Mouse (Mus musculus) spleen, adult 12 weeks (tissue): Measurements from ENCODE around the gene Fam187a.

ENCODE experiments used
- DNase-seq: peaks from one replicate; pipeline ENCODE4 v3.0.0; 2022; ENCODE audit warnings: low spot score

The Fam187a gene

DNA sequence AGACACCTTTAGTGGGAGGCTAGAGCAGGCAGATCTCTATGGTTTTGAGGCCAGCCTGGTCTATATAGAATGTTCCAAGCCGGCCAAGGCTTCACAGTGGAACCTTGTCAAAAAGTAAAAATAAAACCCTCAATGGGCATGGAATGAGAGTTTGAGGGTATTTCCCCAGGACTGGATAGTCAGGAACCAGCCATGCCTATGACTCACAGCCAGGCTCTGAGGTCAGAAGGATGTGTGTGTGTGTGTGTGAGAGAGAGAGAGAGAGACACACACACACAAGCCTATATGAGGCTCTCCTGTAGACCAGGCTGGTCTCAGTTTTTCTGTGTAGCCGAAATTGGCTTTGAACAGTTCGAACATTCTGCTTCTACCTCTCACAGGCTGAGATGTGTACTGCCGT, 9.7 kb downstream of the Fam187a start:
- no peak for DNase-seq

DNA sequence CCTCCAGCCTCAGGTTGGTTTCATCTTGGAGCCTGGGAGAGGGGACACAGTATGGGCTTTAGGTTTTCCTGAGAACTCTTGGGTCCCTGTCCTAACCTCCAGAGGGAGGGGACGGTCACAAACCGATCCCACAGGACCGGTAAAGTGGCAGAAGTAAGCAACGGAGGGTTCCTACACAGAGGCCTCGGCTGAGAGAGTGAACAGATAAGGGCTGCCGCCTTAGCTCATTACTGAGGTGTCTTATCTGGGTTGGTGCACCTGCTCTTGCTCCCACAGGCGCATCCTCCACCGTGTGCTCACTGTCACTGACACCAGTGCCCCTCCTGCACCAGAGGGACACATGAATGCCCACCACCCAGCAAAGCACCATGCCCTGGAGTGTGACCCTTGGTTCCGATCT, 10.8 kb downstream of the Fam187a start:
- DNase-seq, result peak; percentile 63

DNA sequence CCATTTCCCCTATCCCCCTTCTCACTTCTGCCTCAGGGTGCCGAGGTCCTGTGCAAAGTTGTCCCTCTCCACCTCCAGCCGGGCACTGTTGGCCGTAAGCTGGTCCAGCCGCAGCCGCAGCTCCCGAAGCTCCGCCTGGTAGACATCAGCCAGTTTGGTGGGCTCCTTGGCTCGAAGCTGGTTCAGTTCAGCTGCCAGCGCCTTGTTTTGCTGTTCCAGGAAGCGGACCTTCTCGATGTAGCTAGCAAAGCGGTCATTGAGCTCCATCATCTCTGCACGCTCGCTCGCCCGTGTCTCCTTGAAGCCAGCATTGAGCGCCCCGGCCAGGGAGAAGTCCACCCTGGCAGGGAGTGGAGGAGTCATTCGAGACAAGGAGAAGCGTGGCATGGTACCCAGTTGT, 11.7 kb downstream of the Fam187a start:
- DNase-seq, result no peak

DNA sequence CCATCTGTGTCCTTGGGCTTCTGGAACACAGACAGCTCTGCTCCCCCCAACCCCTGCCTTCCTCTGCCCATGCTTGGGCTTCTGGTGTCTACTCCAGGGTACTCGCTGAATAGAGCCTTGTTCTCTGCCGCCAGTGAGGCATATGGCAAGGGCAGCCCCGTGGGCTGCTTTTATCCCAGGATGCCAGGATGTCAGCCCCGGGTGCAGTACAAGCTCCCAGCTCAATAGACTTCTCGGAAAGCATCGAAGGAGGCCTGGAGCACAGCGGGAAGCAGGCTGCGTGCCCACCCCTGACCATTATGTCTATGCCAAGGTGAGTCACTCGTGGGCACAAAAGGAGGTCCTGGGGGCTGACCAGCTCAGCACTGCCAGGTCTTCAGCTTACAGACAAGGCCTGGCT, 13.4 kb downstream of the Fam187a start:
- no peak for DNase-seq

DNA sequence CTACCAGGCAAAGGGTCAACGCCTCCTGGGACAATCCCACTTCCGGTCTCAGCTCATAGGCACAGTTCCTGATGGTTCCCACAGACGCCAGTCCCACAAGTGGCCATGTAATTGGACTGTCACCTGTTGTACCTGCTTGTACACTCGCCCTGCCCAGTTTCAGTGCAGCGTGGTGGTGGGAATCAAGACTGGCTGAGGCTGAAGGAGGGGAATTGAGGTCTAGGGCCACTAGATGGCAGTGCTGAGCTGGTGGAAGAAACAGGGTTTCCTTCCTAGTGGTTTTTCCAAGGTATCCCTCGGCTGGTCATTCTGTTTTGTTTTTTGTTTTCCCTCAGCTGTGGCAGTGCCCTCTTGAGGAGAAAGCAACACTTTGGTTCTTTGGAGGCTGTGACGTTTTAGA, 15.8 kb downstream of the Fam187a start, which contains the start of gene Gfap:
Gene Gfap, minus strand, starts transcription at position 150 of the 400 bp plus-strand sequence.
- DNase-seq, result peak; percentile 58

DNA sequence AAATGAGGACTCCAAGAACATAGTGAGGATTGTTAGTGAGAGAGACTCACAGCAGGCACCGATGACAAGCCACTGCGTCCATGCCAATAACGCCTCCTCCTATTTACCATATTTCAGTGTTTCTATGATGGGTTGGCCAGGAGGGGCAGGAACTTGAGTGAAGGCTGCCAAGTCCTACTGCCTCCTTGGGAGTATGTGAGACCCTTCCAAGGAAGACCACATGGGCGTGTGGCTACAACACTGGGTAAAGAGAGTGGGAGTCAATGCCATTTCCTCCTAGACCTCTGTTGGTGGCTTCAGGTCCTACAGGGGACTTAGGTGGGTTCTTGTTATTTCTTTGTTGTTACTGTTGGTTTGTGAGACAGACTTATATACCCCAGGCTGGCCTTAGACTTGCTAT, 16.2 kb downstream of the Fam187a start:
- DNase-seq, result no peak

DNA sequence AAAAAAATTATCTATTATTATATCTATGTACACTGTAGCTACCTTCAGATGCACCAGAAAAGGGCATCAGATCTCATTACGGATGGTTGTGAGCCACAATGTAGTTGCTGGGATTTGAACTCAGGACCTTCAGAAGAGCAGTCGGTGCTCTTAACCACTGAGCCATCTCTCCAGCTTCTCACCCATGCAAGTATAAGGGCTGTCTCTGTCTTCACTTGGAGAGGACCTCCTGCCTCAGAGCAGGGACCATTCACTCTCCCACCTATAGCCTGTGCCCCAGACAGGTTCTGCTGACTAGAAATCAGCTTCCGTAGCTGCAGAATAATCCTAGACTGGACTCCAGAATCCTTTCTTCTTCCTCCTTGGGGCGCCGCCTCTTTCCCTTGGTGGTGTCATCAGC, 17.1 kb downstream of the Fam187a start:
- no peak for DNase-seq

DNA sequence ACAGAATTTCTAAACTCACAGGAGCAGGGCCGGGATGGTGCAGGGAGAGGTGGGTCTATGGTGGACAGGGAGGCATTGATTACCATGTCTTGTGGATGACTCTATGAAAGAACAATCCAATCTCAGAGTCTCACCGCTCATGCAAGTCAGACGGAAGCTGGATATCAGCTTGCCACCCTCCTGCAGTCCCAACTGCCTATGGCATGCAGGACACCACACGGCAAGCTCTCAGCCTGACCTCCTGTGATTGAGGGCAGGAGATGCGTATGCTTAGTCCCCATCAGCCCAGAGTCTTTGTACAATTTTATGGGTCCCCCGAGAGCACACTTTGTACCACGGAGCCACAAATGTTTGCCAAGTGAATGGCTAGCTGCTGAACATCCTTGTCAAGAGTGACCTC, 18.7 kb downstream of the Fam187a start:
- no peak for DNase-seq

DNA sequence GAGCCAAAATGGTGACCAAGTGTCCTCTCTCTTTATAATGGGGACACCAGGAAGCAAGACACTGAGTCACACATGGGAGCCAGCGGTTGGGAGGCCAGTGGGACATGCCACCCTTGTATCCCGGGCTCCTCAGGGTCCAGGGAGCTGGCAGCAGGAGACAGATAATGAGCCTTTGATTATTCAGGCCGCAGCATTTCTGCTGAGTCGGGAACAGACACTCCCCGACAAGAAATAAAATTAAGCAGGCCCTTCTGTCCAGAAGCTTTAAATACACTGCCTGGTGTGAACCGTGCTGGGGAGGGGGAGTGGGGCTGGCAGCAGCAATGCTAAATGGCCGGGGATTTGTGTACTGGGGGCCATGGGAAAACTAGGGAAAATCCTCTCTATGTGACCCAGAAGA, 26.4 kb downstream of the Fam187a start:
- no peak for DNase-seq

DNA sequence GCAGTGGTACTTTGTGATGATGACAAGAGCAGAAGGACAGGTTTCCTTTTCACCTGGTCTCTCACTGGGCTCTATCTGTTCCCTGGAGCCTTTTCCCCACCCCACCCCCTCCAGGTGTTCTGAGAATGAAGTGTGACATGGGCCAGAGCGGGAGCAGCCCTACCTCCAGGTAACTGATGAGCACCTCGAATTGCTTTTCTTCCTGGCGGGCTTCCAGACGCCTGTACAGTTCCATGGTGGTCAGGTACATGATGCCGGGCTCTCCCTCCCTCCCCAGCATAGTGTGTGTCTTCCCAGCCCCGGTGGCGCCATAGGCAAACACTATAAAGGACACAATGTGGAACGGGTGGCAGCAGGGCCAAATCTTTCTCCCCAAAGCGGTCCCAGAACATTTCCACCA, 30.4 kb downstream of the Fam187a start:
- no peak for DNase-seq

DNA sequence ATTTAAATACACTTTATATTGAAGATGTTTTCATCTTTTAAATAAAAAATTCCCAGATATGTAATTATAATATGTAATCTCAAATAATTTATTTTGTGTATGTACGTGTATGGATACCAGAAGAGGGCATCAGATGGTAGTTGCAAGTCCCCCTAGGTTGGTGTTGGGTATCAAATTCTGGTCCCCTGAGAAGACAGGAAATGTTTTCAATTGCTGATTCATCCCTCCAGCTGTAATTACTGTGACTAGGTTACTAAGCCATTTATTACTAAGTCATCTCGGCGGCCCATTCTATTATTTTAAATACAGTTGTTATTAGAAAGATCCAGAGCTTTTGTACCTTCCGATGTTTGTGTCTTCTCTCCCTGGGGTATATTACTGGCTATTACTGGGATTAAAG, 33.1 kb downstream of the Fam187a start:
- no peak for DNase-seq

DNA sequence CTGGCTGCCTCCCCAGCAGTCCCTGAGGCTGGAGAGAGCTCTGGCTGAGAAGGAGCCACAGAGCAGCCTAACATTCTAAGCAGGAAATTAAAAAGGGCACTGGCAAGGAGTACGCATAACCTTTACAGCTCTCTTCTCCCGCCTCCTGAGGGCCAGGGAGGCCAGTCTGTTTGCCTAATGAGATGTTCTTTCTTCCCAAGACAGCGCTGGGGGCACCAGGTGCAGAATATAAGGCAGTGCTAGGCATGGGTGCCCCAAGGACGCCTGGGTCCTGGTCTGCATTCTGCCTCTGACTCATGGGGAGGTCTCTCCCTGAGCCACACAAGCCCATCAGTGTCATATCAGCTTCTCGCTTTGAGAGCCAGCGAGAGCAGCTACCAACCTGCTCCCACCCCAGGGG, 36.5 kb downstream of the Fam187a start:
- no peak for DNase-seq

DNA sequence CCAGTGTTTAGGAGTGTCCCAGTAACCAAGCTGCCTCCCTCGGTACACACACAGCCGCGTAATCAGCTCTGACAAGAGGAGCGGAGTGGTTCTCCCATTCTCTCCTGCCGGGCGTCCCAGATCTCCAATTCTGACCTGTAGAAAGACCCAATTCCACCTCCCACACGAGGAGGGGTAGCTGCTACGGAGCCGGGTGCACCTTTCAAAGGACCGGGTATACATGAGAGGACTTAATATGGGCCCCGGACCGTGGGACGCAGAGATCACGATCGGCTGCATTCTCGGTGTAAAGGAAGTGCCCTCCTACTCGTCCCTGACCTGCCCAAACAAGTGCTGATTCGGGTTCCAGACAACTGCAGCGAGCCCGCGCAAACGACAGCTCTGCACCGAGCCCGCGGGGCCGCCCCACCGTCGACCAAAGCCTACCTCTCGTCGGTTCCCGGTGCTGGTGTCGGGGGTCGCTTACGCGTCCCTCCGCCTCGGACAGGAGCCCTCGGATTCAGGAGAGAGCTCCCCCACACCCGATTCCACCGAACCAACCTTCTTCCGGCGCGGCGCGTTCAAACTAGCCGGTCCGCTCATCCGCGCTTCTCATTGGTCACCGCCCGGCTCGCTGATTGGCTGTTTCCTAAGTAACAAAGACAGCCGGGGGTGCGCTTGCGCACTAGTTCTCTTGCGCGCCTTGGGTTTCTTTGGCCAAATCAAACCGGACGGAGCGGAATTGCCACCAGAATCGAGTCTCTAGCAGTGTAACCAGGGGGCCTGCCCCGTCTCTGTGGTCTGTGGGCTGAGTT, 39.8 kb downstream of the Fam187a start, which contains the start of gene Kif18b:
Gene Kif18b, minus strand, starts transcription at position 568 of the 794 bp plus-strand sequence.
- peak; percentile 88 for DNase-seq

DNA sequence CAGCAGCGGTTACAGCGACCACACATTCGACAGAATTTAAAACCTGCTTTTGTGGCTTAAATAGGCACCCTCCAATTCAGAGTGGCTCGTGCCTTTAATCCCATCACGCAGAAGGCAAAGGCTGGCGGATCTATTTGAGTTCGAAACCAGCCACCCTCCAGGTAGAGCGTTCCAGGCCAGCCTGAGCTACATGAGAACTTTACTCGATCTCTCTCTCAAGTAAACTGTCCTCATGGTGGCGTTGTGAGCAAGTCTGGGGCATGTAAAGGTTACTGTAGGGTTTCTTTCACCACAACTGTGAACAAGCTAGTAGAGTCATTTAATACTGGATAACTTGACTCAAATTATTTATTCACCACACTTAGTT, 40.4 kb downstream of the Fam187a start:
- no peak for DNase-seq

DNA sequence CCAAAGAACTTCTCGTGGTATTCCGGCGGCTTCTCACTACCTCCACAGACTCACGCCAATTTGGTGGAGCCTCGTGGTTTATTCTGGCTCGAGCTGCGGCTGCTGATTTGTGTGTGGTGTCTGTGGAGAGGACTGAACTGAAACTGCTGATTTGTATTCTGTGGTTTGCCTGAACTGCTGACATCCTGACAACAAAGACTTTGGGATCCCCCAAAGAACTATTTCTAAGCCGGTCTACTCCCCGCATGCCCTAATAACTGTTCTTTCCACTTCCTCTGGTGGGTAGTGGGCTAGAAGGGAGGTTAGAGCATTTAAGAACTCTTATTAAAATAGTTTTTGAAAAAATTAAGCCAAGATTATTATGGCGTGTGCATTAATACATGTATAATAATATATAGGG, 45.7 kb downstream of the Fam187a start:
- no peak for DNase-seq

DNA sequence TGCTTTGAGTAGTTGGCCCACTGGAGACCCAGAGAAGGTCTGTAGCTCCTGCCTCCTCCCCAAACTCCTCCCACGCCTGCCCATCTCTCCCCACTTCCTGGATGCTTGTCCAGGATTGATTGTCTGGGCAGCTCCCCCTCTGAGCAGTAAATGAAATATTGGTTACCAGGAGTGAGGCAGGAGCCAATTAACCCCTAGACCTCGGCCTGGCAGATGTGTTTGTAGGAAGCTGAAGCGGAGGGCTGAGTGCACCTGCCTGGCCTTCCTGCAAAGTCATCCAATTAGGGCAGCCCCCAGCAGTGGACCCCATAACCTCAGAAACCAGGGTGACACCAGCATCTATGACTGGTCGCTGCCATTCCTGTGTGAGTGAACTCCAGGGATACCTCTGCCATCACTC, 51.3 kb downstream of the Fam187a start:
- no peak for DNase-seq
